Mouse (Mus musculus): ENCODE data around the gene Tiam1.

Tiam1 gene

GRCm38 (mm10) chr16:90014596-90014995 is 129.0 kb downstream of the Tiam1 start:
- no peak for ATAC-seq (ENCODE audit: insufficient number of reproducible peaks, low FRiP score, low TSS enrichment)

- no peak for ATAC-seq (ENCODE audit: insufficient number of reproducible peaks, low FRiP score, low TSS enrichment)
Measured at GRCm38 (mm10) chr16:90011521-90012181, 131.9 kb downstream of the Tiam1 start.

GRCm38 (mm10) chr16:90008504-90008903 is 135.1 kb downstream of the Tiam1 start:
- ATAC-seq (ENCODE audit: insufficient number of reproducible peaks, low FRiP score, low TSS enrichment) = no peak

- no peak for ATAC-seq (ENCODE audit: insufficient number of reproducible peaks, low FRiP score, low TSS enrichment)
Measured at GRCm38 (mm10) chr16:90007391-90007977, 136.1 kb downstream of the Tiam1 start.

GRCm38 (mm10) chr16:90003556-90003955 is 140.0 kb downstream of the Tiam1 start:
- peak; percentile 57; the same call in 1 of the 2 replicates for ATAC-seq (ENCODE audit: insufficient number of reproducible peaks, low FRiP score, low TSS enrichment)

- ATAC-seq (ENCODE audit: insufficient number of reproducible peaks, low FRiP score, low TSS enrichment) = no peak
Measured at GRCm38 (mm10) chr16:89995155-89995554, 148.4 kb downstream of the Tiam1 start.

GRCm38 (mm10) chr16:89993991-89994825 is 149.4 kb downstream of the Tiam1 start:
- ATAC-seq (ENCODE audit: insufficient number of reproducible peaks, low FRiP score, low TSS enrichment) = peak; percentile 96

- ATAC-seq (ENCODE audit: insufficient number of reproducible peaks, low FRiP score, low TSS enrichment) = no peak
Measured at GRCm38 (mm10) chr16:89993506-89993905, 150.1 kb downstream of the Tiam1 start.

GRCm38 (mm10) chr16:89991701-89992152 is 151.8 kb downstream of the Tiam1 start:
- ATAC-seq (ENCODE audit: insufficient number of reproducible peaks, low FRiP score, low TSS enrichment) = no peak

GRCm38 (mm10) chr16:89990288-89990955 is 153.1 kb downstream of the Tiam1 start:
- no peak for ATAC-seq (ENCODE audit: insufficient number of reproducible peaks, low FRiP score, low TSS enrichment)

- ATAC-seq (ENCODE audit: insufficient number of reproducible peaks, low FRiP score, low TSS enrichment) = no peak
Measured at GRCm38 (mm10) chr16:89989816-89990215, 153.8 kb downstream of the Tiam1 start.

- ATAC-seq (ENCODE audit: insufficient number of reproducible peaks, low FRiP score, low TSS enrichment) = no peak
Measured at GRCm38 (mm10) chr16:89986672-89987362, 156.8 kb downstream of the Tiam1 start.

- no peak for ATAC-seq (ENCODE audit: insufficient number of reproducible peaks, low FRiP score, low TSS enrichment)
Measured at GRCm38 (mm10) chr16:89985702-89986481, 157.7 kb downstream of the Tiam1 start.

- peak; percentile 87 for ATAC-seq (ENCODE audit: insufficient number of reproducible peaks, low FRiP score, low TSS enrichment)
Measured at GRCm38 (mm10) chr16:89980075-89980744, 163.4 kb downstream of the Tiam1 start.

- no peak for ATAC-seq (ENCODE audit: insufficient number of reproducible peaks, low FRiP score, low TSS enrichment)
Measured at GRCm38 (mm10) chr16:89975441-89975840, 168.1 kb downstream of the Tiam1 start.

GRCm38 (mm10) chr16:89973814-89974712 is 169.5 kb downstream of the Tiam1 start:
- ATAC-seq (ENCODE audit: insufficient number of reproducible peaks, low FRiP score, low TSS enrichment) = no peak

GRCm38 (mm10) chr16:89972854-89973487 is 170.6 kb downstream of the Tiam1 start:
- no peak for ATAC-seq (ENCODE audit: insufficient number of reproducible peaks, low FRiP score, low TSS enrichment)
